Mouse (Mus musculus) retina, embryonic 14.5 days (tissue): ENCODE data around the gene Zfhx3.
A peak's percentile ranks its signal among the peaks of the same experiment; 100 is the strongest.

ENCODE experiments used
- DNase-seq: peaks from one replicate; pipeline ENCODE4 v3.0.0-alpha.2; 2015; ENCODE audit warnings: low spot score

Zfhx3 gene

DNA sequence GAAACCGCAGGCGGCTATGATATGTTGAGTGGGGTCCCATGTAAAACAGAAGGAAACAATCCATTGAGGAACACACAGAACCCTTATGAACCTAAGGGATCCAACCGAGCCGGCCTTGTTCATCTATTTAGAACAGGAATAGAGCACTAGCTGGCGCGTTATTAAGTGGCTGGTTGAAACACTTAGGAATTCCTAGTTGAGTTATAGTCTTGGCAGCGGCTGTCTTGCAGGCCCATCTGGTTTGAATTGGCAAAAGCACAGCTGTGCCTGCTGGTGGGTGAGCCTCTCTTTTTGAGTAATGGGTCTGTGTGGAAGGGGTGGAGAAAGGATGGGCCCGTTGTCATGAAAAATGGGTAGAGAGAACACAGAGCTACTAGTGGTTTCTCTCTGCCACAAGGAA, 610.1 kb downstream of the Zfhx3 start:
- DNase-seq, result no peak

DNA sequence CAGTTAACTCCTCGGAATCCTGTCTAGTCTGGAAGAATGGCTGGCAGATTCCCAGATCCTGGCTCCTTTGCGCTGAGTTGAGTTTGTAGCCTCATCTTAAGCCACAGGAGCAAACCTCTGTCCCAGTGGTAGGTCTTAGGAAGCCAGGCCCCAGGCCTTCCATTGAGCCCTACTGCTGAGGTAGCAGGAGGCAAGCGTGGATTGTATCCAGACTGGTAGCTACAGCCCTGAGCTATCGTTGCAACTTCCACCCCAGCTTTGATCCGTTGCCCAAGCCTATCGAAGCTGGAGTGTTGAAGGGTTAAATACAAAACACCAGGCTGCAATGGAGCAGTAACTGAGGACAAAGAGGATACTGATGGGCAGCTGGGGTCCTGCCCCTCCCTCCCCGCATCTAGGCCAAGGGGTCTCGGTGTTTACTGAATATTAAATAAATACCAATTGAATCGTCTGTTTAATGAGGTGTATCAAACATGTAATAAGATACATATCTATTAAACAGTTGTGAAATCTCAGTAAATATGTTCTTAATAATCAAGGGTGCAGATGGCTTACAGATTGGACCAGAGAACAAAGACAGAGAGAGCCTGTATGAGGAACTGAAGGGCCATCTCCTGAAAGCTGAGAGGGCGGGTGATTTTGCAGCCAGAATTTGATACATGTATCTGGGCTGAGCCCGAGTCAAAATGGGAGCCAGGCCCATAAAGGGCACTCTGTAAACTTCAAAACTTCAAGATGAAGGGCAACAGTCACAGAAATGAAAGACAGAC, 611.5 kb downstream of the Zfhx3 start:
- peak; percentile 43 for DNase-seq

DNA sequence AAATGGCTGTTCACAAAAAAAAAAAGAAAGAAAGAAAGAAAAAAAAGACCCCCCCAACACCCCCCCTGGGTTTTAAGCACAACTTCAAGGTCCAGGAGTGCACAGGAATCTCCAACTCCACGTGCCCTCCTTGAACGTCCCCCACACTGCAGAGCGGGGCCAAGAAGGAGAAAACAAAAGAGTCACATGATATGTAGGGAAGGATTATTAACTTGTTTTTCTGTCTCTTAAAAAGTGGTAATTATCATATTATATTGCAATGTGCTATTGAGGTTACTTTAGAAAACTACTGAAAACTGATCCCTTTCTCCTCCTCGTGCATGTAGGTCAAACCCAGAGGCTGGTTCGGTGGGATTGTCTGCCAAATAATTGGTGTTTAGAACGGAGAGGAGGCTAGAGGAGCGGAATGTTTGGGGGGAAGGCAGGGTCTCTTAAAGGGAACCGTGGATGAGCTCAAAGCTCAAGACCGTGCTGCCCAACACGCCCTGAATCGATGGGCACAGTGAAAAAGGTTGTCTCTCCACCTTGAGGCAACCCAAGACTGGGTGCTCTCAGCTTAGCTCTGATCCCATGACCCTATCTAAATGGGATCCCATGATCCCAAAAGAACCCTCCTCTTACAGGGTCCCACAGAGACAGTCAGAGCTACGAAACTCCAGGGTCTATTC, 612.3 kb downstream of the Zfhx3 start:
- no peak for DNase-seq

DNA sequence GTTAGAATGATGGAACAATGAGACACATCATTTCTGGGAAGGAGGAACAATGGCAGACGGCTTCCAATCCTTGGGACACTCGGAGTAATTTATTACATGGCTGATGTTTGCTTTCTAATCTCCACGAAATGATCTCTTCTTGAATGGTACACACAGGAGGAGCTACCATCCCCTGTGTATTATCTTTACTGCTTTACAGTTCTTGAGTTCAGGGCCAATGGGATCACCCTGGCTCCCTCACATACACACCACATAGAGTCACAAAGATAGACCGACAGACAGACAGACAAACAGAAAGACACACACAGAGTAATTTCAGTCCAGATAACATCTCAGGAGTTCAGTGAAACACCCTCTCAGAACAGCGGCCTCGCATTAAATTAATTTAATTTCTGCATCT, 621.0 kb downstream of the Zfhx3 start:
- DNase-seq, result no peak

DNA sequence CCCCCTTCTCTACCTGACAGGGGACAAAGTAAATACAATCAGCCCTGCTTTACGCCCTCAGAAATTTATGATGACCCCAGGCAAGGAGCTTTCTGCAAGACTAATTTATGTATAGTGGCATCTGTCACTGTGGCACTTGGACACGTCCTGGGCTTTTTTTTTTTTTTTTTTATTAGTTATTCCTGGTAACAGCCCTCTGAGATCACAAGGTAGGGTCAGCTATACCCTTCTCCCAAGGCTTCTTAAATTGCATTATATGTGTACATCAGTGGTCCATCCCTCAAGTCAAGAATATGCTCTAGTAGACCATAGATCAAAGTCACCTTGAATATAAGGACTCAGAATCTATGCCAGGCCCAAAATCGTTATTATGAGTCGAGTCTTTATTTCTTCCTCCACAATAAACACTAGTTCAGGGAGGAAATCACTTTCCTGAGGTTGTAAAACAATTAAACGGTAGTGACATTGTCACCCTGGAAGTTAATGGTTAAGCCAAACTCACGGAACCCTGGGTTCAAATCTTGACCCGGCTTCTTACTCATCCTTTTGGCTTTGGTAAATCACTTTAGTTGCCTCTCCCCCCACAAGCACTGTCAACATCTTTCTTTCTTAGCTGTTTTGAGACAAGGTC, 621.6 kb downstream of the Zfhx3 start:
- DNase-seq, result no peak

DNA sequence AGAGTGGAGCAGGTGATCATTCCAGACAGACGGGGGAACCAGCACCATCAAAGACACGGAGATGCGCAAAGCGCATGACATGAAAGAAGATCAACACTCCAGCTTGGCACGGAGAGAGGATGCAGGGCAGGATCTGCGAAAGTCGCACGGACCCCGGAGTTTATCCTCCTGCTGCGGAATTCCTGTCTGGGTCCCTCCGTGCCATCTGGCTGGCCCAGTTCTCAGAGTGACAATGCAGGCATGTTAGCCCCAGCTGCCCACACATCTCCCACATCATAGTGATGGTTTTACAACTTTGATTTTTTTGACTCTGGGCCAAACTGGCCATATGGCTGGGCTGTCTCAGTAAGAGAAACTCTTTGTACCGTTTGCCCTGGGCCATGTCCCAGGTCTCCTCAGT, 623.6 kb downstream of the Zfhx3 start:
- DNase-seq, result no peak

DNA sequence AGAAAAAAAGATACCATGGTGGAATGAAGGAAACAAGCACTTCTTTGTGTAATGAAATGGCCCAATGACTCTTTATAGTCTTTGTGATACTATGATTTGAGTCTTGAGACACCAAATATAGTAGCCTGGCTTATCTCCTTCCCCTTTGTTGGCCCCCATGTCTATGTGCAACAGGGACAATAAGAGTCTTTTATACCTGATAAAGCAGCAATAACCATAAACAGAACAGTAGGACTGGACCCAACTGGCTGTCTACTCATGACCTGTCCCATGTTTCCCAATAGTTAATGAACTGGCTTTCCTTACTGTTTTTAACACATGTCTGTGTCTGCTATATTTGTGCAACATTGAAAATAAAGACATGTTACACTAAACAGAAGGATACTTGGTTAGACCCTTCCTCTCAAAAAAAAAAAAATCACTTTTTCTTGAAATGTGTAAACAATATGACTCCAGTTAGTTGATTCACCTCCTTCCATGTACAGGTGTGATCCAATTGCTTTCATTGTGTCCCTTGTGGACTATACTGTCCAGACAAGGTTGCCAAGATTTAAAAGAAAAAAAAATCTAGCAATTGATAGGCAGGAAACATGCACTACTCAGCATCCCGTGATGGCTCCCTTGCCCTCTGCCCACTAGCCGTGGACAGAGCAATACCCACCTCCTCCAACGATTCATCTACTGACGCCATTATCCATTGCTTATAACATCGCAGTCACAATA, 631.0 kb downstream of the Zfhx3 start:
- no peak for DNase-seq

DNA sequence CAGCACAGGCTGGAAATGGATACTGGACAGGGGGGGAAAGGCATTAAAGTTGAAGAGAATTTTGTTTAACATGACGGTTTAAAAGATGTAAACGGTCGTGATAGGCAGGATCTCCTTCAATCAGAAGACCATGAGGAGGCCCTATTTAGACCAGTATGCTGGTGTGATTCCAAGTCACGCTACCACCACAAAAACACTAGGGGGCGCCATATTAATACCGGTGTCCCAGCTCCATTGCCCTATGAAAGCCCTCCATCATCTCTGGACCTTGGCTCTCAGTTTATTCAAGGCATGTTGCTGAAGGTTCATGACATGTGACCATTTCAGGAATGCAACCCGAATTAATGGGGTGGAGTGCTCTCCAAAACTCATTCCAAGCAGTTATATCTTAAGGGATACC, 631.7 kb downstream of the Zfhx3 start:
- peak; percentile 37 for DNase-seq

DNA sequence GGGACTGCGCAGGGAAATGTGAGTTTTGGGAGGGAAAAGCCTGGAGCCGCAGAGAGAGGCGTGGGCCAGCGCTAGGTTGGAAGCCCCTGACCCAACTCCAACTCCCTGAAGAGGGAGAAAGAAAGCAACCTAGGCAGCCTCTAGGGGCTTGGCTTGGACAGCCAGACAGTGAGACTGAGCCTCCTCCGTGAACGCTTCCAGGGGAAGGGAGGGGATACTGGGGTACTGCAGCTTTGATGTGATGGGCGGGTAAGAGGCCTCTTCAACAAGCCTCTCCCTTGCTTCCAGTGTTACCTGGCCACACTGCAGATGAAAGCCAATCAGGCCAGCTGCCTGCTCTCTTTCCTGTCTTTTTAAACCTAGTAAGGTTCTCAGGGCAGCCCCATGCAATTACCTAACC, 635.1 kb downstream of the Zfhx3 start:
- DNase-seq, result peak; percentile 29

DNA sequence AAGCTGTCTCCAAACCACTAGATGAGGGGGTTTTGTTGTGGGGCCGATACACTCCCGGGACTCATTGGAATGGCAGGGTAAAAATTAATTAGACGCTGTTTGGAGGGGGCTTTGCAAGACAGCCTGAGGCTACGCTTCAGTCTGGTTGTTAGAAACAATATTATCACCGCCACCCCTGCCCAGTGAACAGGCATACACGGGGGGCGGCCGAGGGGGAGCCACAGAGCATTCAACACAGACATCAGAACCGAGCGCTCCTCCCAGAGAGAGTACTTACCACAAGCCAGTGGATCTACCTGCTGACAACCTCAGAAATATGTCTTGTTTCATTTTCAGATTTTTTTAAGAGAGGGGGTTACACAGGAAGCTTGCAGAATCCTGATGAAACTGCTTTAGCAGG, 635.9 kb downstream of the Zfhx3 start:
- DNase-seq, result peak; percentile 11

DNA sequence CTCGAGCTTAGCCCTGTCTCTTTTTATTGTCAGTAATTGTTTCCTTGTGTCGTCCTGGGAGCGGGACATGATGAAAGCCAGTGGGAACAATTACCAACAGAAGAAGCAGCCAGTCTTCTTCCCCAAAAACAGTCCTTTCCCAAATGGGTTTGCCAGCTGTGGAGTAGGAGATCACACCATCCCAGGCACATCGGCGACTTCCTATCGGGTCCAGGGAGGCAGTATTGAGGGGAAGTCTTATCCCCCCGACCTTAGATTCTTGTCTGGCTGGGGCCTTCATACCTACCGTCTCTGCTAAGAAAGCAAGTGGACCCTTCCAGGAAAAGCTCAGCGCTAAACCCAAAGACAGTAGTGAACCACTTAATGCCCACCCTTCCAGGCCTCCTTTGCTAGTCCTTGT, 637.4 kb downstream of the Zfhx3 start:
- DNase-seq, result no peak

DNA sequence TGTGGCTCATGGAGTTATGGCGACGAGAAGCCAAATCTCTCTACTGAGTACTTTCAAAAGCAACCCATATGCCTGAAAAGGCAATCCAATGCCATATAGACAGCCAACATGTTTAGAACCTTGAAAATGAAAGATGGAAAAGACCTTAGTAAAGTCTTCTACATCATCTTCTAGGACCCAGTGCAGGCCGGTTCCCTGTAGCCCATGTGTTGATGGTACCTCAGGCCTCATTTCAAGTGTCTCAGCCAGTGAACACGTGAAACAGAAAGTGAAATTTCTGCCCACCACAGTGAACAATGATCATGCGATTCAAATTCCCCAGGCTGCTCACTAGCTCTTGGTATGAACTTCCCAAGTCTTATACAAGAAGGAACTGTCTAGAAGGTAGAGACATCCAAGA, 637.9 kb downstream of the Zfhx3 start:
- DNase-seq, result no peak

DNA sequence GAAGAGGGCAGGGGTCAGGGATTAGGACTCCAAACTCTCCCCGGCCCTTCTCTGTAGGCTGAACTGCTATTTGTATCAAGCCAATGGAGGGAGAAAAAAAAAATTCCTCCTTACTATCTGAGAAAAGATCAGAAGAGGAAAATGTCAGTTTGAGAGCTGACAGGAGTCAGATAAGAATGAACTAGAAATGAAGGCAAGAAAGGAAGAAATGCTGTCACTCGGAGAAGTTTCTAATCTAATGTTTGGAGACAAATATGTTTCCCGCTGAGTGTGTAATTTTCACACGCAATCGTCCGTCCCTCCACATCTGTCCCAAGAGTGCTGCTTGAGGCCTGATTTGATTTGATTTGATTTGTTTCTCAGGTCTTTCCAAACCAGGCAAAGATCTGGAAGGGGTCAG, 639.1 kb downstream of the Zfhx3 start:
- no peak for DNase-seq

DNA sequence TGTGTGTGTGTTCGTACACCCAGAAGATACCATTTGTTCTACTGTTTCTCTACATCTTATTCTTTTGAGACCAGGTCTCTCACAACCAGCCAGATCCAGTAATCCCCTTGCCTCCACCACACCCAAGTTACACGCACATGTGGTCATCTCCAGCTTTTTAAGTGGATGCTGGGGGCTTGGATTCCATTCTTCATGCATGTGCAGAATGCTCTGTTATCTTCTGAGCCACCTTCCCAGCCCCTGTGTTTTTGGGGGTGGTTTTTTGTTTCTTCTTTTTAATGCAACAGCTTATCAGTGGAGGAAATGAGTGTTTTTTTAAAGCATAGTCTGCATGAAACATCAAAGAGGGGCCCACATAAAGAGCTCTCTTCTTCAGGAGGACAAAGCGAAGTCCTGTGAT, 639.8 kb downstream of the Zfhx3 start:
- no peak for DNase-seq

DNA sequence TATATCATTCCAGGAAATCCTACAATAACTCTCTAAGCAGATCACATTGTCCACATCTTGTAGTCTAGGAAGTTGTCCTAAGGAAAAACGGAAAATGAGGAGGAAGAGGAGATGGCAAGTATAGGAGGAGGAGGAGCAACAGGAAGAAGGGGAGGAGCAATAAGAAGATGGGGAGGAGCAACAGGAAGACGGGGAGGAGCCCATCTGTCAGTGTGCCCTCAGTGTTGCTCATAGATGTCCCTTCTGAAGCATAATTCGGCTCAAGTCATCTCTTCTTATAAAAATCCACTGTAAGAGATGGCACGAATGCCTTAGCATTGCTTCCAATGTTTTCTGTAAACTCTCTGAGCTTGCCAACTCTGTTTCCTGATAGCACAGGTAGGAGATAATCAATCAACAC, 640.8 kb downstream of the Zfhx3 start:
- DNase-seq, result no peak

DNA sequence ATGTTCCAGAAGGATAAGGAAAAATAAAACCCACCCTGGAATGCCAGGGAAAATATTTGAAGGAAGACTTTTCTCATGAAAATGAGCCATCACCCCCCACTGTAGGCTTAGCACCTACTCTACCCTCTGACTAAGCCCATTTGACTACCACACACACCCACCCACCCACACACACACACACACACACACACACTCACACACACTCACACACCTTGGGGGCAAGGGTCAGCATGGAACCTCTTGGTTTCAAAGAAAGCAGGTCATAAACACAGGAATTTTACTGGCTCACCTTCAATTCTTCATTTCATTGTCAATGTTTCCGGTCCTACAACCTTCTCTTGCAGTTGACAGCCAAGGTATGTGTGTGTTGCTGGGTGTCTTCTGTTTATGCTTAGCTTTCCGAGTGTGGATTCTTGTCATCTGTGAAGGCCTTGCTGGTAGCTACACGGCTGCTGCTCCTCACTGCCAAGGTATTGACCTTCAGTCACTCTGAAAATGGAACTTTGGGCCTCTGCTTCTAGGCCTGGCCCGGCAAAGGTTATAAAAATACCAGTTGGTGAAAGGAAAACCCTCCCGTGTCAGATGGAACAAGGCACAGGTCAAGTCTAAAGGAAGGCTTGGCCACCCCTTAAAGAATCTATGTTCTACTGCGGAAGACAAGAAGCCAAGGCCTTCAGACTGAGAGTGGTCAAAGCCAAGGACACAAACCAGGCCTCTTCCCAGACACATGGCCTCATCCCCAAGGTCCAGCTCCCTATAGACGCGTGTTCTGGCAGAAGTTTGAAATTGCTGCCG, 641.6 kb downstream of the Zfhx3 start:
- no peak for DNase-seq

DNA sequence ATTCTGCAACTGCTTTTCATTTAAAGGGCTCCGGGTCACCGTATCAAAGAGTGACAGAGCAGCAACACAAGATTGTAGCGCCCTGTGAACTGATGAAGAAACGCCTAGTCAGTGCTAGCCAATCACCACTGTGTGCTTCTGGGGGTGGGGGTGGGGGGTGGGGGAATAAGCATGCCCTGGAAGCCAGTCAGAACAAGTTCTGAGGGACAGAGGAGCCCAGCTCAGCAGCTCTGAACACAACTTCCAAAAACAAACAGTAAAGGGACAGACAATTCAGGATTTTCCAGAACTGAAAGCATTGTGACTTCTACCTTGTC, 642.2 kb downstream of the Zfhx3 start:
- no peak for DNase-seq

DNA sequence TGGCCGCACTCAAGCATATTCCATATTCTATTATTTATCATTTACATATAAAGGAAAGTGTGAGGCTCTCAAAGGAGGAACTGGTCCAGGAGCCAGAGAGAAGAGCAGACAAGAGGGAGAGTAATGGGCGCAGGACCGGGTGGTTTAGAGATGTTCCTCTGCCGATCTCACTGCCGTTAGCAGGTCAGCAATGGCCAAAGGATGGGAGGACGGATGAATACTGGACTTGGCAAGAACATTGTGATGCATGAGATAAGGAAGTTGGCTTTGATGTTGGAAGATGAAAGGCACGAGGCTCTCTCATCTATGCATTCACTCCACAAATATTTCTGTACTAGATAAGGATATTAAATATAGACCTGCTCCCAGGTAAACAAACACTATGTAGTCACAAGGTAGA, 648.6 kb downstream of the Zfhx3 start:
- no peak for DNase-seq

DNA sequence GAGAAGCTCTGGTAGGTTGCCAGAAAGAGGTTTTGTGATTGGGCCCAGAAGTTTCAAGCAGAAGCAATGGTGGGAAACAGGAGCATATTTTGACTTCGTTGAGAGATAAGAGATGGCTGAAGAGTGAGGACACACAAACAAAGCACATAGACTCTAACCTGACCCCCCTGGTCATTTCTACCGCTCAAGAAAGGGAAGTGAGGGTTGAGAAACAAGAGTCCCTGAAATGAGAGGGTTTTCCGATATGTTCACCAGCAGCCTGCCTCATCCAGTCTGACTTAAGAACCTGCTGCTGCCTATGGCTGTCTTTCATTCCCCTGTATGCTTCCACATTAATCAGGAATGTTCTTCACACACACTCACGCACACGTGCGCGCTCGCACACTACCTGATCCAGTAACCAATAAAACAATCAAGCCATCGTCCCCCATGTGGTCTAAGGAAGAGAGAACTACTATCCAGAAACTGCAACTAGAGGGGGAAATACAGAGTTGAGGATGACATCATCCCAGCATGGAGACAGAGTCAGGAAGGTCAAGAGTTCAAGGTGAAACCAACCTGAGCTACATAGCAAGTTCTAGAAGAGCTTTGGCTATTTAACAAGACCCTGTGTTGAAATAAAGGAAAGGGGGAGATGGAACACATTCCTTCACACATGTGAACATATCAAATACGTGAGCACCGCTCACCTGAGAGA, 649.7 kb downstream of the Zfhx3 start:
- DNase-seq, result no peak

DNA sequence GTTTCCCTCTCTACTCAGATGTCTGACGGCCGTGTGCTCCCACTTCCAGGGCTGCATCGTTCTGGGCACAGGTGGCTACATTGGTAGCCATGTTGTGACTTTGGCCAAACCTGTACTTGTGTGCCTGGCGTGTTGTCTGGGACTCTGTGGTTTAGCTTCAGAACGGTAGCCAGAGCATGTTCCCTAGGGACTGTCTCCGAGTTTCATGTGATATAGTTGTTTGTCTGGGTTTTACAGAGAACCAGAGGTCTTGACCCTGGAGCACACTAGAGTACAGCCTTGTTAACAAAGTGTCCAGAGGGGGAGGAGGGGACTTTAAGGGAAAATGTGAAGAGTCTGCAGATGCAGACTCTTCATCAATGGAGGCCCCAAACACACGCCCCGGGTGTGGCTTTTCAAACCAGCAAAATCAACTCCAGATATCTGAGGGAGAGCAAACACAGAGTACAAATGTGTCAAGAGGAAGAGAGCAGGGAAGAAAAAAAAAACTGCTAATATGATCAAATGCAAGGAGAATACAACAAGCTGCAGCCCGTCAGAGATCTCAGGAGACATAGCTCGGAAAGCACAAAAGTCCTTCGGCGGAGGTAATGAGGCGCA, 650.6 kb downstream of the Zfhx3 start:
- no peak for DNase-seq

DNA sequence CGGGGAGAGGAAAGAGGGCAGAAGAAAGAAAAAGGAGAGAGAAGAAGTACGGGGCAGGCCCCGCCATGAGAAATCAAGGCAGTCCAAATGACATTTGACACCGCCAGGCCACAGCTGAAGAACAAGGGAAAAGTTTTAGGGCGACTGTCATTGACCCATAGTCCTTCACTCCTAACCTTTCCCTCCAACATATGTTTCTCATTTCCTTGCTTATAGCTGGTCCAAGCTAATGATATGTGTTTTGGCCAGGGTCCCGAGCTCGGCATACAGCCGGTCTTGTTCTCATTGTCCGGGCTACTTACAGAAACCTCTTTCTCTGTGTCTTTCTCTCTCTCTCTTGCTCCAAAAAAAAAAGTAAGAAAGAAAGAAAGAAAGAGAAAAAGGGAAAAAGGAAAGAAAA, 651.4 kb downstream of the Zfhx3 start:
- no peak for DNase-seq
